Mouse (Mus musculus) heart, postnatal 0 days (tissue): ENCODE results near the gene Kpna2. TPM values are rescaled to one million over a fixed set of nuclear protein-coding genes. Genes with fewer than 3 reads are reported as not detected.

Experiments
- ATAC-seq: fragments of 200-750 bp; cut with Nextera tagmentation; 2 replicates; pipeline ENCODE4 v1.8.0; 2017; ENCODE audit warnings: low read depth, moderate number of reproducible peaks, moderate library complexity; ENCODE audit not compliant: insufficient read depth
- DNase-seq: peaks from one replicate; pipeline ENCODE4 v3.0.0-alpha.2; 2016; ENCODE audit warnings: low spot score
- H3K27ac ChIP-seq: fragments of 300-500 bp; sonication (generic); 2 replicates; pipeline ENCODE4 v1.5.1; 2014; ENCODE audit warnings: low read depth, mild to moderate bottlenecking
- H3K27me3 ChIP-seq: fragments of 300-500 bp; sonication (generic); 2 replicates; pipeline ENCODE4 v1.6.1; 2014; ENCODE audit warnings: low read length, mixed read lengths; ENCODE audit not compliant: control insufficient read depth, insufficient read depth
- H3K36me3 ChIP-seq: fragments of 300-500 bp; sonication (generic); replicated peaks from 2 replicates; pipeline ENCODE4 v1.6.1; 2014; ENCODE audit warnings: low read length, mixed read lengths; ENCODE audit not compliant: control insufficient read depth, insufficient read depth
- H3K4me1 ChIP-seq: fragments of 300-500 bp; sonication (generic); 2 replicates; pipeline ENCODE4 v1.6.1; 2014; ENCODE audit warnings: antibody characterized with exemption; ENCODE audit not compliant: control insufficient read depth, insufficient read depth
- H3K4me2 ChIP-seq: fragments of 300-500 bp; sonication (generic); 2 replicates; pipeline ENCODE4 v1.6.1; 2014; ENCODE audit warnings: low read depth, mild to moderate bottlenecking, low read length, moderate library complexity
- H3K4me3 ChIP-seq: fragments of 300-500 bp; sonication (generic); 2 replicates; pipeline ENCODE4 v1.5.1; 2014; ENCODE audit warnings: low read depth, low read length
- H3K9ac ChIP-seq: fragments of 300-500 bp; sonication (generic); replicated peaks from 2 replicates; pipeline ENCODE4 v1.6.1; 2014; ENCODE audit warnings: low read depth, low read length, mixed read lengths
- H3K9me3 ChIP-seq: fragments of 300-500 bp; sonication (generic); replicated peaks from 2 replicates; pipeline ENCODE4 v1.6.1; 2016; ENCODE audit warnings: low read length; ENCODE audit not compliant: control insufficient read depth
- CTCF ChIP-seq: IDR thresholded peaks from 2 replicates; pipeline ENCODE4 v1.5.1; 2016; ENCODE audit warnings: antibody characterized with exemption, control low read depth, low read depth
- EP300 ChIP-seq: IDR thresholded peaks from 2 replicates; pipeline ENCODE4 v1.6.1; 2016; ENCODE audit warnings: antibody characterized with exemption, low read depth
- WGBS: fragments of 180-500 bp; shearing (Covaris S2); extraction: QIAGEN DNeasy Blood & Tissue Kit; methylation state at CpG from one replicate; pipeline ENCODE4 v1.1.7; 2014; 5-methylcytosine and 5-hydroxymethylcytosine counted together
- polyA plus RNA-seq: library from polyadenylated mRNA; unstranded; fragments of >200 nt; fragmentation: Nextera tagmentation; extraction: Ambion mirVana; gene quantifications from 2 replicates; pipeline ENCODE4 v1.2.1, GENCODE M21; 2015
- total RNA-seq: library from RNA; depleted of rRNA; stranded (reverse); fragments of >200 nt; gene quantifications from 2 replicates; pipeline ENCODE4 v1.2.3, GENCODE M21; 2014; ENCODE audit warnings: low replicate concordance; rRNA removed

The Kpna2 gene
- 177 and 180 TPM in 2 replicates for total RNA-seq
- polyA plus RNA-seq: 109 and 124 TPM in 2 replicates

DNA sequence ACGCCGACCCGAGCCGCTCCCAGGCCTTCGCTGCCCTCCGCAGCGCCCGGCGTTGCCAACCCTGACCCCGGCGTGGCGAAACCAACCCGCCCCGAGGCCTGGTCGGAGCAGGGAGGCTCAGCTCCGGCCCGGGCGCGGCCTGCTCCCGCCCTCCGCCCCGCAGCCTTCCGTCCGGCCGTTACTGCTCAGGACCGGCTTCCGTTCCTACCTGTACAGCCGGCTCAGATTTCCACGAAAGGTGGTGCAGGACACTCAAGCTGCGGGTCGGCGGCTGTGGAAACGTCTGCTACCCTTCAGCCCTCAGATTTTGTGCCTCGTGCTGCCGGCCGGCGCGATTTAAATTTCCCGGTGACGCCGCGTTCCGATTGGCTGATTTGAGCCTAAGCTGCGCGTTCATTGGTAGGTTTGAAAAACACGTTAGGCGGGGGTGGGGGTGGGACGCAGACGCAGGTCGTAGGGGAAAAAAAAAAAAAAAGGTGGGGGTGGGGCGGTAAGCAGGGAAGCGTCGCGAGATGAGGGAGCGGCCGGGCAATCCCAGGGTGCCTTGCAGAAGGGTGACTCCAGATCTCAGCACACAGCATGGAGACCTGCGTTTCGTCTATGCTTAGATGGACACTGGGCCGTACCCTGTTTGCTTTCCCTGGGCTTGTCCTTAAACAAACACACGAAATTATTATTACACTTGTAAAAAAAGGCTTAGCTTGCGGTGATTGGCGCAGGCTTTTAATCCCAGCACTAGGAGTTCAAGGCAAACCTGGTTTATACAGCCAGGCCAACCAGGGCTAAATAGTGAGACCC is at the start of gene Kpna2:
Gene Kpna2, minus strand, starts transcription at position 391 of the 798 bp plus-strand sequence.
- Histone ChIP-seq H3K9me3 (no peaks in the 10 kb centered on the region), H3K27me3 (no peaks in the 10 kb centered on the region), H3K9ac (peak within 1 kb of the TSS; percentile 93), H3K27ac (peak within 1 kb of the TSS; percentile 94), H3K4me2 (peak within 1 kb of the TSS; percentile 63), H3K4me3 (peak within 1 kb of the TSS; percentile 98), H3K36me3 (peaks cover 30% of the 10 kb centered on the region), H3K4me1 (peaks cover 14% of the 10 kb centered on the region)
- TF ChIP-seq EP300: peak; percentile 63; the same call in 1 of the 2 replicates
- TF ChIP-seq CTCF: no peak
- peak; percentile 93 for DNase-seq
- peak; percentile 89 for ATAC-seq
- WGBS: under 1% methylated on average over 62 of the region's 62 CpGs

DNA sequence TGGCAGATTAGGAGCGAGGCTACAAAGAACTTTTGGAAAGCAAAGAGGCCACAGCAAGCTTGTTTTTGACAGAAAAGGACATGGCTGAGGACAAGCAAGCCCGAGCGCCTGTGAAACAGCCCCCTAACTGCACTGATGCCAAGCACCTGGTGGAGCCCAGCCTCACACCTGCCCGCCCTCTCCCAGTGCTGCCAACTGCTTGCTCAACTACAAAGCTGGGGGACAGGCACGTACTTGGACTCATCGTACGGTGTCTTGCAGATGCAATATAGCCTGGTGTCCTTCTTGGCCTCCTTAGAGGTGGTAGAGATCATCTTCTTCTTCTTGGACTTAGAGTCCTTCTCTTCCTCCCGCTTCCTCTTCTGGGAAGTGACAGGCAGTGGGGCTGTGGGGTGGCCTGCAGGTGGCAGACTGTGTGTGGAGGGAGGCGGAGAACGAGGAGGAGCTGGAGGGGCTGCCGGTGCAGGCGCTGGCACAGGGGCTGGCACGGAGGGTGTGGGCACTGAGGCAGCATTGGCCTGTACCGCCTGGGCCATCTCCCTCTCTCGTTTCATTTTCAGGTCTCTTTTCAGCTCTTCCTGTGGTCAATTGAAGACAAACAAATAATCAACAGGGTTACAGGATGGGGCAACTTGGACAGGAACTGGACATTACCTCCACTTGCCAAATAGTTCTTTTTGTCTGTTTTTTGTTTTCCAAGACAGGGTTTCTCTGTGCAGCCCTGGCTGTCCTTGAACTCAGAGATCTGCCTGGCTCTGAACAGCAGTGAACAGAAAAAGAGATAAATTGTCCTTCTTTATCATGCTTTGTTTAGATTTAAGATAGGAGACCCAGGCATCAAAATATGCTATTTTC is 47.7 kb upstream of the Kpna2 start:
- H3K27me3 ChIP-seq: no peaks in the 10 kb centered on the region
- H3K4me2 ChIP-seq: no peak overlapping the region
- no peaks in the 10 kb centered on the region for H3K4me1 ChIP-seq
- 86% methylated on average over 15 of the region's 15 CpGs for WGBS
- no peak overlapping the region for H3K4me3 ChIP-seq
- no peak overlapping the region for H3K27ac ChIP-seq
- TF ChIP-seq CTCF (no peak), EP300 (no peak)
- peaks cover 50% of the 10 kb centered on the region for H3K36me3 ChIP-seq
- DNase-seq: no peak
- no peaks in the 10 kb centered on the region for H3K9me3 ChIP-seq
- ATAC-seq: no peak
- H3K9ac ChIP-seq: no peak overlapping the region

DNA sequence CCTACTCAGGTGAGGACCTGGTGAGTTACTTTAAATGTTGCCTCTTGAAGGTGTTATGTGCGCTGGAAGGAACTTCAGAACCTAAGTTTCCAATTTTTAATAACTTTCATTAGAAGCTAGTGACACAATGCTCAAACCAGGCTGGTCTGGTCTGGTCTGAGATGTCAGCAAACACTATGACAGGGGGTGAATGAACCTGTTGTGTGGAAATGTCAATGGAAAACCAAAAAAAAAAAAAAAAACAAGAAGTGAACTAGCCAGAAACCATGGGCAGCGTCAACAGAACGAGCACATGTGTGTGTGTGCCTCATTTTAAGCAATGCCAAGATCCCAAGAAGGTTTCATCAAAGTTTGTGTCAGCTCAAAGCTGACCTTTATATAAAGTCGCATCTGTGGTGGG is 46.2 kb upstream of the Kpna2 start:
- Histone ChIP-seq H3K9me3 (no peaks in the 10 kb centered on the region), H3K9ac (no peak overlapping the region), H3K27me3 (no peaks in the 10 kb centered on the region), H3K27ac (no peak overlapping the region), H3K4me2 (no peak overlapping the region), H3K4me3 (no peak overlapping the region), H3K36me3 (peaks cover 57% of the 10 kb centered on the region), H3K4me1 (no peaks in the 10 kb centered on the region)
- DNase-seq (no peak), ATAC-seq (no peak)
- TF ChIP-seq EP300 (no peak), CTCF (no peak)
- 94% methylated on average over 4 of the region's 4 CpGs for WGBS

DNA sequence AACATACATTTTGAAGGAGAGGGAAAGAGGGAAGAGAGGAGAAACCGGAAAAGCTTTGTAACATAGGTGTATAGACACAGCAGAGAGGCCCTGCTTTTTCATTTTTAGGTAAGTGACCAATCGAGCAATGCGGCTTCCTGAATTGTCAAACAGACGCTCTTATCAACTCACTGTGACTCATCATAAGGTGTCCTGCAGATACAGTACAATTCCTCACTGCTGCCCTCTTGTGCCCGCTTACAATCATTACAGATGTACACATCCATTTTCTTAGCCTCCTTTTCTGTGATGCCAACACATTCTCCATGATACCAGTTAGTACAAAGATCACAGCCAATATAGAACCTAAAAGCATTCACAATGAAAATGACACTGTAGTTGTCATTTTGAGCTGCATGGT is 45.0 kb upstream of the Kpna2 start:
- Histone ChIP-seq H3K4me1 (no peaks in the 10 kb centered on the region), H3K27ac (no peak overlapping the region), H3K27me3 (no peaks in the 10 kb centered on the region), H3K9ac (no peak overlapping the region), H3K4me2 (no peak overlapping the region), H3K36me3 (peaks cover 67% of the 10 kb centered on the region), H3K4me3 (no peak overlapping the region), H3K9me3 (no peaks in the 10 kb centered on the region)
- TF ChIP-seq CTCF (peak; percentile 72), EP300 (no peak)
- WGBS: 20% methylated on average over 5 of the region's 5 CpGs
- DNase-seq: peak; percentile 81
- peak; percentile 51 for ATAC-seq

DNA sequence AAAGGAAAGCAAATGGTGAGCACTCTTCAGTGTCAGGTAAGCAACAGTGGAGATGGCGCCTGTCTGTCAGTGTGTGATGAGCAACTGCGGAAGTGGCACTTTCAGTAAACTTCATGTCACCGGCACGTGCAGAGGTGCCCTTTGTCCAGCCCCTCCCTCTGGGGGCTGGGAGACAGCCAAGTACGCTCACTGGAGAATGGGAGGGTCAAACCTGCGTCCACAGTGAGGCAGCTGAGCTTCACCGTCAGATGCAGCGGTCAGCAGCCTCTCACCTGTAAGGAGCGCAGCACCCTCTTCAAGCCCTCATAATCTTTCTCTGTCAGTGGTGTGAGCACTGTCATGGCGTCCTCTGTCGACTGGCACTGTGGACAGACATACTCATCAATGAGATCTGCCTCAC is 44.0 kb upstream of the Kpna2 start:
- TF ChIP-seq CTCF: no peak
- TF ChIP-seq EP300: no peak
- Histone ChIP-seq H3K9ac (no peak overlapping the region), H3K27ac (no peak overlapping the region), H3K4me3 (no peak overlapping the region), H3K36me3 (peaks cover 76% of the 10 kb centered on the region), H3K4me1 (no peaks in the 10 kb centered on the region), H3K27me3 (no peaks in the 10 kb centered on the region), H3K4me2 (no peak overlapping the region), H3K9me3 (no peaks in the 10 kb centered on the region)
- WGBS: 79% methylated on average over 11 of the region's 11 CpGs
- DNase-seq: no peak
- no peak for ATAC-seq
